Mouse (Mus musculus) urinary bladder, postnatal 10 days (tissue): ENCODE measurements around the gene Fbn1.
"Not testable (repeated sequence)": the region's sequence is repeated elsewhere in the genome, so short reads cannot be mapped to it uniquely, and the experiment has no call there.

Experiments
- DNase-seq: peaks from one replicate; pipeline ENCODE4 v3.0.0; 2022; ENCODE audit warnings: low spot score

Gene Fbn1

DNA sequence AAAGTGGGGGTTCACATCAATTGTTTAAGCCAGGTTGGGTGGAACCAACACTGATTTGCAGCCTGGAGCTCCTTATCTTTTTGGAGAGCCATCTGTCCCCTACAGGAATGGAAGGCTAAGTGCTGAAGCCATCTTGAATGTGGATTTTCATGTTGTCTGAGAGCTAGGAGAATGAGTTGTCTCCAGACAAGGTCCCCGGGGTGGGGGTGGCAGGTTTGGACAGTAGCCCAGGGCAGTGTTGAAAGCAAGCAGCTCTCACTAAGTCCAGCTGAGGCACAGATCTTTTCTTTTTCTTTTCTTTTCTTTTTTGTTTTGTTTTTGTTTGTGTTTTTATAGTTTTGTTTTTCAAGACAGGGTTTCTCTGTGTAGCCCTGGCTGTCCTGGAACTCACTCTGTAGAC is 216.7 kb downstream of the Fbn1 start:
- DNase-seq, result no peak

DNA sequence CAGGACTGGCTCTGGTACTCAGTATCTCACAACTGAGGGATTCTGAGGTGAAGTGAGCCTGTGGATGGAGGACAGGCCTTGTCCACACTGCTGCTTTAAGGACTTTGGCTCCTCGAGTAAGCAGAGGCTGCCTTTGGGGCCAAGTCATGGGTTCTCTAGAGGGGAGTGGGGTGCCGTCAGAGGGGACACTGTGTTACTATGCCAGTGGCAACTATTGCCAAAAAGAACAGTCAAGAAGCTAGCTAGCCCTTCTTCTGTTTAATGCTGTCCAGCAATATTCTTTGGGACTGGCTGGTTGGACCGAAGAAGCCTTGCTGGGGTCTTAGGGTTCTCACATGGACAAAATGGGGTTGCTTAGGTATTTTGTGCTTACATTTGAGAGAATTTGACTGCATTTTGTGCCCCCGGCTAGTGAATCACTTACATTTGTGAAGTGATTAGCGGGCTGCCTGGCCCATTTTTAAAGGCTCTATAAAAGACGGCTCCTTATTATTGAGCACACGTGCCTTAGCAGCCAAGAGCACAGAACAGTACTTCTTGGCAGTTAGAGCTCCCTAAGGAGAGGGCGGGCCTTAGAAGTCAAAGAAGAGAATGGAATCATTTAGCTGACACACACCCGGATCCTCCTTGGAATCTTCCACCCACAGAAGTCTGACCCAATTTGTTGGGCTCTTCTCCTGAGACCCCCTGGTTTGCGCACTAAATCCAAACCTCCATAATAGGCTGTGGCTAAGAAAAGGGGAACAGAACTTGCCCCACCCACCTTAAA is 217.4 kb downstream of the Fbn1 start:
- no peak for DNase-seq

- DNase-seq, result no peak
These were observed 222.0 kb downstream of the Fbn1 start for GRCm38 (mm10) chr2:125285777-125286176.

DNA sequence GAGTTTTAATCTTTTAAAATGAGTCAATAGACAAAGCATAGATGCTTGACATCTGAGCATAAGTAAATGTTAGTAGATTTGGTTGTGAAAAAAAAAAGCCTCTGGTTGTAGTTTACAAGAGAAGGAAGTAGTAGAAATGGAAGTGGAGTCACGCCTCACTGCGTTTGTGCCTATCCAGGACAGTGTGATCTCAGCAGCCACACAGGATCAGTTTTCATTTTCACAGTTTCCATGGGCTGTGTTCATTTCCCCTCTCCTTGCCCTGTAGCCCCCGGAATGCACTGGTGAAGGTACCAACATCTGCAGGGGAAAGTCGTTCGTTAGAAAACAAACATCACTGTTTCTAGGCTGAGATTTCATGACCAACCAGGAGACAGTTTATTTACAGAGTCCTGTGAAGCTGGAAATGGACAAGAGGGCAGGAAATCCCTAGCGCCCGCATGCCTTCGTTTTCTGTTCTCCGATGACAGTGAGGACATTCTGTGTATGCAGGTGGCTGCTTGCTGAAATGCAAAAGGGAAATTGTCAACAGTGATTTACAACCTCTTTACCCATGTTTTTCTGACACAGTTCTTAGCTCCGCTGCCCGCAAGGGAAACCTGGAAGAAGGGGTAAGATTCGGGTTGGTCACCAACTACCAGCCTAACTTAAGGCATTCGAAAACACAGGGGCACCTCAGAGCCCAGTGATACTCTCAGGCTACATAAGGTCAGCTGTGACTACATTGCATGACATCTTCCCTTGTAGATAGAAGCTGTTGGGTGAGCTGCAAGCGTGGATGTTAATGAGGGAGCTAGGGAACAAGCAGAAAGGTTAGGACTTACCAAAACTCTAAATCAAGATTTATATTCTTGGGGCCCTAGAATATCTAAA is 225.2 kb downstream of the Fbn1 start:
- no peak for DNase-seq

GRCm38 (mm10) chr2:125279995-125280394 is 227.8 kb downstream of the Fbn1 start:
- not testable (repeated sequence) for DNase-seq

GRCm38 (mm10) chr2:125278474-125278873 is 229.3 kb downstream of the Fbn1 start:
- DNase-seq, result no peak

DNA sequence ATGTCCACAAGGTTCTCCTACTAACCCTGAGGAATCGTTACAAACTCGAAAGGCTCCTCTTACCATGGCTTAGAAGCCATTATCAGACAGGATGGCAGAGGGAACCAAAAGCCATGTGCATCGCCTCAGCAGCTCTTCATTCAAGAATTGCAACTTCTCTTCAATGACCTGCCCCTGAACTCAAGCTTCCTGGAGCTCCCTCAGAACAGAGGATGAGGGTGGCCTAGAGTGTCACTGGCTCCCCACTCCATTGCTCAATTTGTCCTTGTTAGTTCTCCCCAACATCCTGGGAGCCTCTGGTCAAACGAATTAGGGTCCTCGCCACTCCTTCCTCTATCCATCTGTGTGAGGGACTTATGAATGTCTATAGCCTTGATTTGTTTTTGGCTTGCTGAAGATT is 231.1 kb downstream of the Fbn1 start:
- no peak for DNase-seq

- no peak for DNase-seq
These were observed 232.2 kb downstream of the Fbn1 start for GRCm38 (mm10) chr2:125275617-125276016.

DNA sequence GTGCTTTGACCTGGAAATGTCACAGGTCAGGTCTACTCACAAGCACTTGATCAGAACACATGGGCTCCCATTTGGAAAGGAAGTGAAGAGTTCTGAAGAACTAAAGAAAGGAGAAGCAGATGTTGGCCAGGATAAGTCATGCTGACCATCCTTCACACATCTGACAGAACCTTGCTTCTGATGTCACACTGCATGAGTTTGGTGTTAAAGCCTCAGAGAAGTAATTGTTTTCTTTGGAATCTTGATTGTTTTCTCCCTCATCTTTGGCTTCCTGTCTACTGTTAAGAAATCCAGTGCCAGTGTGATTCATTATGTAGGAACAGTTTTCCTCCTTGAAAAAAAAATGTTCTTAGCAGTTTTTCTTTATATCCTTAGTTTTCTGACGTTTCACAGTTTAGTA is 238.9 kb downstream of the Fbn1 start:
- no peak for DNase-seq

DNA sequence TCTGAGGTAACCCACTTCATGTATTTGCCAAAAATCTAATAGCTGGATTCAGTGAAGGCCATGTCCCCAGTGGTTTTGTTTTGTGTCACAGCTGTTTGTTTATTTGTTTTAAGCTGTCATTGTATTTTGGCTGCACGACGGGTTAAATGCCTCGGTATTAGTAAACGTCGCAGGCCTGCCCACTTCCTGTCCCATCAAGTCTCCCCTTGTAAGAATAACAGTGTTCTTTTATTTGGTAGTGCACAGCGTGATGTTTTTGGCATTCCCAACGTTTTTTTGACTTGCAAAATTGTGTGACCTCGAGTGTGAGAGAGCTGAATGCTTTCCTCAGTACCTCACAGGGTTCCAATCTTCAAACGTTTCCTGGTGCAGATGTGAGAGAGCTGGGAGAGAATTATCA is 244.0 kb downstream of the Fbn1 start:
- DNase-seq, result no peak

GRCm38 (mm10) chr2:125263056-125263455 is 244.7 kb downstream of the Fbn1 start:
- DNase-seq, result no peak

GRCm38 (mm10) chr2:125260326-125260725 is 247.5 kb downstream of the Fbn1 start:
- DNase-seq, result no peak

DNA sequence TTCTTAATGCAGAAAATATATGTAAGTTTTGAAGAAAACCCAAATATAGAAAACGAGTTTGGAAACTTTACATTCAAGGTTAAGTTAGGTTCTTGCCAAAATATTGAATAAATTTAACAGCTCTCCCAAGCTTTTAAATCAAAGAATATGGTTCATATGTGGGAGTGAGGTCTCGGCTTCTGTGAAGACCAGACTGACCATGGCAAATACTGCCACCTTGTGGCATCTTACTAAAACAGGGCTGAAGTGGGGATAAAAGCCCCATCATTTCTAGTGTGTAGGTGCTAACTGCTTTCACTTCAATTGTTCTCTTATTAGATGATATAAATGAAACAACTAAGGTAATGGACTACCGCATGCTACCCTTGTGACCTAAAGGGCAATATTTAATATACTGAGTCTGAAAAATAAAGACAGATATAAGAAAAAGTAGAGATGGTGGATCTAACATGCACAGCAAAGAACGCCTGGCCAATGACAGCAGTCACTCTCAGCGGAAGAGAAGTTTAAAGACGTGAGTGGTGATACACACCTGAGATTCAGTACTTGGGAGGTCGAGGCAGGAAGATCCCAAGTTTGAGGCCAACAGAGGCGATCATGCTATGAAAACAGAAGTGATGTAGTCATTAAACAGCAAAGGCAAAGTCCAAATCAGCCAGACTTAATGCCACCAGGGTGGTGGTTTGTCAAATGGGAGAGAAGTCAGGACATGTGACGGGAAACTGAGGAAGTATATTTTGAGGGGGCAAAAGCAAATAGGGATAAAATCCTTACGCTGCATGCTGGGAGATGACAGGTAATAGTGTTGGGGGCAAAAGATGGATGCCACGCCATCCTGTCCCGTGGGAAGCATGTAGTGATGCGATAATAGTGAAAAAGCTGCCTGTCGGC is 248.3 kb downstream of the Fbn1 start:
- DNase-seq, result no peak

GRCm38 (mm10) chr2:125255886-125256285 is 251.9 kb downstream of the Fbn1 start:
- DNase-seq, result no peak

- no peak for DNase-seq
These were observed 253.2 kb downstream of the Fbn1 start for GRCm38 (mm10) chr2:125254630-125255029.

GRCm38 (mm10) chr2:125253699-125254098 is 254.1 kb downstream of the Fbn1 start:
- no peak for DNase-seq

- no peak for DNase-seq
These were observed 255.5 kb downstream of the Fbn1 start for GRCm38 (mm10) chr2:125252275-125252674.

- DNase-seq, result no peak
These were observed 256.0 kb downstream of the Fbn1 start for GRCm38 (mm10) chr2:125251781-125252180.
